Mouse (Mus musculus): Measurements from ENCODE around the gene Tfe3.
"Not testable (repeated sequence)": the region's sequence is repeated elsewhere in the genome, so short reads cannot be mapped to it uniquely, and the experiment has no call there.

Tfe3 gene

DNA sequence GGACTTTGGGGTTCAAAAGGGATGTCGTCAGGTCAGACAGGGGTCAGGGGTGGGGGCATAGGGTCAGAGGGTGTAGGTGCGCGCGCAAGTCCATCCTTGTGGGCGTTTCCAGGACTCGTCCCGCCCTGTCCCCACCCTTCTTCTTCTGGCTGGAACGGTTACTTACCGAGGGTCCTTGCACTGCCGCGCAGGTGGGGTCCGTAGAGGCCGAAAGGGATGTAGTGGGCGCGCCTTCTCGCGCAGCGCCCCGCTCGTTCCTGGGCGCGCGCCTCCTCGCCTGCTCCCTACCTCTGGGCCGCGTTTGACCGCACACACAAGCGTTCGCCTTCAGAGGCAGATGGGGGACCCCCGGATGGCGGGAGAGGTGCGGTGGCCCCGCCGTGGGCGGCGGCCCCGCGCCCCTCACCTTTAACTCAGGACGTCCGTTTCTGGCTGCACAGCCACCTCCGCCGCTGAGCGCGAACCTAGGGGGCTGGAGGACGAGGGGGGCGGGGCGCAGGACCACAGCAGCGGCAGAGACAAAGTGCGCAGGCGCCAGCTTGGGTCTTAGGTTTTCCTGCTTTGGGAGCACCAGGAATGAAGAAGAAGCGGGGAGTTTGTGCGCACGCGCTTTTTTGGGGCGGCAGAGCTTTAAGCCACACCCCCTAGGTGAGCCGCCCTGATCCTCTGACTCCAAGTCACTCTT lies 11.8 kb upstream of the Tfe3 start, which contains the start of gene Ccdc120:
Gene Ccdc120, minus strand, starts transcription at position 474 of the 685 bp plus-strand sequence.
- ATAC-seq (ENCODE audit: low TSS enrichment): peak; percentile 95

DNA sequence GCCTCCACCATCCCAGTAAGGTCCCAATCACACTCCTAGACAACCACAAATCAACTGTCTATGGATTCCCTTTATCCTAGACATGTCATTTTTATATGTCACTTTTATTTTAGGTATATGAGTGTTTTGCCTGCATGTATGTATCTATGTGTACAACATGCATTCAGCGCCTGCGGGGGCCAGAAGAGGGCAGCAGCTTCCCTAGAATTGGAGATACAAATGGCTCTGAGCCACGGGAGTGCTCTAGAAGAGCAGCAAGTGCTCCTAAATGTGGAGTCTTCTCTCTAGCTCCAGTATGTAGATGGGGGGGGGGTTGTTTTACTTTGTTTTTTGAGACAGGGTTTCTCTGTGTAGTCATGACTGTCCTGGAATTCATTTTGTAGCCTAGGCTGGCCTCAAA lies 8.7 kb upstream of the Tfe3 start:
- ATAC-seq (ENCODE audit: low TSS enrichment): not testable (repeated sequence)

DNA sequence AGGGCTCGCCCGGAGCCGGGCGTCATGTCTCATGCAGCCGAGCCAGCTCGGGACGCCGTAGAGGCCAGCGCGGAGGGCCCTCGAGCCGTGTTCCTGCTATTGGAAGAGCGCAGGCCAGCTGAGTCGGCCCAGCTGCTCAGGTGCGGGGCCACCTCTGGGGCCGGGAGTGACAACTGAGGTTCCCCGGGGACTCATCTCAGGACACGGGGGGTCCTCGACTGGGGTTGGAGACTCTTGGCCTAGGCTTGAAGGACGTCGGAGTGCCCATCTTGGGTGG lies 499 bp downstream of the Tfe3 start:
- 0 out of 2 replicates have a peak, but pooled peaks have one; percentile 2 for ATAC-seq (ENCODE audit: low TSS enrichment)

- no peak for ATAC-seq (ENCODE audit: low TSS enrichment)
These were observed 1.5 kb downstream of the Tfe3 start for GRCm38 (mm10) chrX:7763631-7764393.

DNA sequence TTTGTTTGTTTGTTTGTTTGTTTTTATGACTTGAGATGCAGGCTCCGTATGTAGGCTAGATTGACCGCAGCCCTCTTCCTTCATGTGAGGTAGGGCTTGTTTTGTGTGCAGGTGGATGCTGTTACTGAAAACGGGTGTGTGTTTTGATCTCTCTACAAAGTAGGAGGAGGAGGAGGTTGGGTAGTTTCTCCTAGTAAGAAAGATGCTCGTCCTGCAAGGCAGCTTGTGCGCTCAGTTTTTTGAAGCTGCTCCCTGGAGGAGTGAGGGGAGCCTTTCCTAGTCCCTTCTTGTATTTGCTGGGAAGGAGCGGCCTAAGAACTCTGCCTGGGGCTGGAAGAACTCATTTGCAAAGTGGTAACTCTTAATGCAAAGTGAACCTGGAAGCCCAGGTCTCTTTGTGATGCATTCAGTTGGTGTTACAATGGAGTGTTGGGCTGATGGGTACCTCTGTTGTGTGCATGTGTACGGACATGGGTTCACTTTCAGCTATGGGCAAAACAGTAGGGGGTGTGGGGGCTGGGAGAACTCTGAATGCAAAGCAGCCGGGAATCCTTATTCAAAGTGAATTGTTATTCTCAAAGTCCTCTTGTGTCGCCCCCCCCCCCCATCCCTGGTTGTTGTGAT lies 2.4 kb downstream of the Tfe3 start:
- no peak for ATAC-seq (ENCODE audit: low TSS enrichment)

- no peak for ATAC-seq (ENCODE audit: low TSS enrichment)
These were observed 2.9 kb downstream of the Tfe3 start for GRCm38 (mm10) chrX:7765281-7765670.

DNA sequence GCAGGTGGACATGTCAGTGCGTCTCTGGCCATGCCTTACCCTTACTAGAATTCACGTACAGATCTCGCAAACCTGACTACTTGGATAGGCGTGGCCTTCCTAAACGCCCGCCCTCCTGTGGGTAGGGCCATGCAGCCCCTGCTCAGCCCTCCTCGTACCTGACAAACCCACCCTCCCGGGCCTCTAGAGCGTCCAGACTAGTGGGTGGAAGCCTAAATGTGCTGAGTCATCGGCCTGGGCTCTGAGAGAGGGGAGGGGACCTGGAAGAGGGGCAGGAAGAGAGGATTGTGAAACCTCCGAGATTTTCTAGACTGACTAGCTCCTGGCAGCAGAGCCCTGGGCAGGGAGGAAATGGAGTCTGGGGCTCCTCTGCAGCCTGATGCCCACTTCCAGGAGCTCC lies 3.4 kb downstream of the Tfe3 start:
- peak; percentile 44 for ATAC-seq (ENCODE audit: low TSS enrichment)

GRCm38 (mm10) chrX:7769302-7770017 lies 7.1 kb downstream of the Tfe3 start:
- no peak for ATAC-seq (ENCODE audit: low TSS enrichment)

- no peak for ATAC-seq (ENCODE audit: low TSS enrichment)
These were observed 10.4 kb downstream of the Tfe3 start for GRCm38 (mm10) chrX:7772766-7773165.

DNA sequence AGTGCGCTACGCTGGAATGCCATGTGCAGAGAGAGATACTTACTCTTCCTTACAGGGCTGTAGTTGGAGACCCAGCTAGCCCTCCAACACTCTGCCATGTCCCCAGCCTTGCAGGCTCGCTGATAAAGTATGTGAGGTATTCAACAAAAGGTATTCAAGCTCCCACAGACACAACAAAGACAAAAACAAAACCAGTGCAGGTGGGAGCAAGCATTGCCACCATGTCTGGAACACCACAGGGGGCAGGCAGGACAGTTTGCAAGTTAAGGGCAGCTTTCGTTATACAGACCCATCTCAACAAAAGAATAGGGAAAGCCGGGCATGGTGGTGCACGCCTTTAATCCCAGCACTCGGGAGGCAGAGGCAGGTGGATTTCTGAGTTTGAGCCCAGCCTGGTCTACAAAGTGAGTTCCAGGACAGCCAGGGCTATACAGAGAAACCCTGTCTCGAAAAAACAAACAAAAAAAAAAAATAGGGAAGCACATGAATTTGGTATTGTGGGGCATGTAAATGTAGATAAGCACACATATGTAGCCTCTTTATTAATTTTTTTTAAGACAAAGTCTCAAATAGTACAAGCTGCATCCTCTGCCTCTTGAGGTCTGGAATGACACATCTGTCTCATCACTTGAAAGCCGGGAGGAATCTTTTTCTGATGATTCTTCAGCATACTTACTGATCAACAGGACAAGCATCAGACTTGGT lies 13.3 kb downstream of the Tfe3 start:
- ATAC-seq (ENCODE audit: low TSS enrichment): no peak

GRCm38 (mm10) chrX:7776329-7777082 lies 14.1 kb downstream of the Tfe3 start:
- ATAC-seq (ENCODE audit: low TSS enrichment): peak; percentile 79

GRCm38 (mm10) chrX:7778450-7779244 lies 16.3 kb downstream of the Tfe3 start:
- no peak for ATAC-seq (ENCODE audit: low TSS enrichment)

DNA sequence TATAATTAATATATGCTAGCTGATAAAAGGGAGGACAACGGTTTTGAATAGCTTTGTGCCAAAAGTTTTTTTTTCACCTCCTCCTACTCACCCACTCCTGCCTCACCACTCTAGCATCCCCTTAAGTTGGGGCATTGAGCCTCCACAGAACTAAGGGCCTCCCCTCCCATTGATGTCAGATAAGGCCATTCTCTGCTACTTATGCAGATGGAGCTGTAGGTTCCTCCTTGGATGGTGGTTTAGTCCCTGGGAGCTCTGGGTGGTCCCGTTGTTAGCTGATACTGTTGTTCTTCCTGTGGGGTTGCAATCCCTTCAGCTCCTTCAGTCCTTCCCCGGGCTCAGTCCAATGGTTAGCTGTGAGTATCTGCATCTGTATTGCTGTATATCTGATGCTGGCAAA lies 16.9 kb downstream of the Tfe3 start:
- no peak for ATAC-seq (ENCODE audit: low TSS enrichment)

- no peak for ATAC-seq (ENCODE audit: low TSS enrichment)
These were observed 20.3 kb downstream of the Tfe3 start for GRCm38 (mm10) chrX:7782603-7783092.

DNA sequence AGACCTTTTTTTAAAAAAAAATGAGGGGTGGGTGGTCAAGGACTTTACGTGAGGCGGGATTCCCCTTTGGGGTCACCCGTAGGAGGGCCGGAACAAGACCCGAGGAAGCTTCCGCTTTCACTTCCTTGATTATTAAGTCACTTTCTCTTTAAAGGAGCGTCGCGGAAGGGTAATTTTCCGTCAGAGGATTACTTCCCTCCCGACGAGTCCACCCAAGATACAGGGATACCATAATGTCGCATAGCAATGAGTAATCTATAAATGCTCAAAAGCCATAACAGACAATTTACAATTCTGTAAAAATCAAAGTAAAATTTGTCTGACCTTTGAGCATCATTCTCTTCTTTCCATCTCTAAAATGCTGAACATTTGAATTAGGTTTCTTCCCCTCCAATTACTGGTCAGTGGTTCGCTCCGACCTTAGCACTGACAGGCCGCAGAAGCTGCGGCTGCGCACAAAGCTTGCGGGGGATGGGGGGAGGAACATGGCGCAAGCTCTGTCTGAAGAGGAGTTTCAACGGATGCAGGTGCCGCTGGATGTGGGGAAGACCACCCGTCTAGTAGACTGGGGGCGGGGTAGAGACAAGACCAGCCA lies 27.3 kb downstream of the Tfe3 start, which contains the start of gene Gripap1:
Gene Gripap1, plus strand, starts transcription at position 224 of the 595 bp plus-strand sequence.
- ATAC-seq (ENCODE audit: low TSS enrichment): peak; percentile 92

GRCm38 (mm10) chrX:7790309-7790708 lies 27.9 kb downstream of the Tfe3 start:
- no peak for ATAC-seq (ENCODE audit: low TSS enrichment)

GRCm38 (mm10) chrX:7793361-7793760 lies 31.0 kb downstream of the Tfe3 start:
- no peak for ATAC-seq (ENCODE audit: low TSS enrichment)

DNA sequence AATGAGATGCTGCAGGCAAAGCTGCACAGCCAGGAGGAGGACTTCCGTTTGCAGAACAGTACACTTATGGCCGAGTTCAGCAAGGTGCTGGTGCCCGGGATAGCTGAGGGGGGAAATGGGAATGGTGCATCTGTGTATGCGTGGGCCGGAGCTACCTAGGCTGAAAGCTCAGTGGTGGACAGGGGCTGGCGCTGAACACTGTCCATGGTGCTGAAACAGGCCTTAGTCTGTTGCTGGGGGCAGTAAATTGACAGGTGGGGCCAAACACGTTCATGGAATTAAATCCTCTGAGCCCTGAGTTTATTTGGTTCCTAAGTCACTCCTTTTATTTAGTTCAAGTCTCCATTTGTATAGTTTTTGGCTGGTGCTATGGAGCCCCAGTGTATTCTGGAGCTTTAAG lies 32.7 kb downstream of the Tfe3 start:
- no peak for ATAC-seq (ENCODE audit: low TSS enrichment)

DNA sequence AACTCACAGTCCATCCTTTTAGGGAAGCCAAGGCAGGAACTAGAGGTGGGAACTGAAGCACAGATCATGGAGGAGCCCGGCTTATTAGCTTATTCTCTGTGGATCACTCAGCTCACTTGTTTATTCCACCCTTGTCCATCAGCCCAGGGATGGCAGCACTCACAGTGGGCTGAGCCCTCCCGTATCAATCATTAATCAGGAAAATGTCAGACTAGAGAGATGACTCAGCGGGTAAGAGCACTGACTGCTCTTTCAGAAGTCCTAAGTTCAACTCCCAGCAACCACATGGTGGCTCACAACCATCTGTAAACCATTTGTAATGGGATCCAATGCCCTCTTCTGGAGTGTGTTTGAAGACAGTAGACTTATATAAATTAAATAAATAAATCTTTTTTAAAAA lies 35.0 kb downstream of the Tfe3 start:
- no peak for ATAC-seq (ENCODE audit: low TSS enrichment)

GRCm38 (mm10) chrX:7802157-7802556 lies 39.8 kb downstream of the Tfe3 start:
- ATAC-seq (ENCODE audit: low TSS enrichment): not testable (repeated sequence)

Data from frontal cortex, adult (tissue).